Mouse (Mus musculus): ENCODE results near the gene Cdk7.
A peak's percentile ranks its signal among the peaks of the same experiment; 100 is the strongest.

The Cdk7 gene

GRCm38 (mm10) chr13:100724051-100724754 is 6.5 kb downstream of the Cdk7 start:
- no peak for DNase-seq

DNA sequence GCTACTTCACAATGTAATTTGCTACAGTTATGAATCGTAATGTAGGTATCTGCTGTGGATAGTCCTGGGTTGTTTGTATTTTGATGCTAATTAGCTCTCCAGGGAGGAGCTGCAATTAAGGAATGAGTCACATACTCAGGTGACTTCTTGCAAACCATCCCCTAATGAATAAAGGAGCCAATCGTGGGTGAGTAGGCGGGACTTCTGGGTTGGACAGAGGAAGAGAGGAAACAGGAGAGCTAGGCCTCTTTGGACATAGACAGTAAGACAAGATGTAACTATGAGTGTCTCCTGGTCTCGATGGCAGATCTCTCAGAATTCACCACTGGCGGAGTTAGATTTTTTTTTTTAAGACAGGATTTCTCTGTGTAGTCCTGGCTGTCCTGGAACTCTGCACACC is 9.1 kb downstream of the Cdk7 start:
- DNase-seq: no peak

DNA sequence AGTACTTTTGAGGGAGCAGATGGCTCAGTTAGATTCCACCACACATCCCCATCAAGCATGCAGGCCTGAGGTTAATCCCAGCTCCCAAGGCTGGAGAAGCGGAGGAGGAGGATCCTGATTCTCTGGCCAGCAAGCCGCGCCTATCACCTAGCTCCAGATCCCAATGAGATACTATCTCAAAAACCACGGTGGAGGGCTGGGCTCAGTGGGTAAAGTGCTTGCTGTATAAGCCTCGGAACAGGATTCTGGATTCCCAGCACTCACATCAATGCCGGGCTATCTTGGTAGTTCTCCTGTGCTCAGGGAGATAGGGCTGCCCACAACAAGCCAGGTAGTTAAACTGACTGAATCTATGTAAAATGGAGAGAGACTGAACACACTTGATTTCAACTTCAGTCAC is 15.3 kb downstream of the Cdk7 start:
- no peak for DNase-seq

- DNase-seq: no peak
These were observed 24.5 kb downstream of the Cdk7 start for GRCm38 (mm10) chr13:100706206-100706605.

DNA sequence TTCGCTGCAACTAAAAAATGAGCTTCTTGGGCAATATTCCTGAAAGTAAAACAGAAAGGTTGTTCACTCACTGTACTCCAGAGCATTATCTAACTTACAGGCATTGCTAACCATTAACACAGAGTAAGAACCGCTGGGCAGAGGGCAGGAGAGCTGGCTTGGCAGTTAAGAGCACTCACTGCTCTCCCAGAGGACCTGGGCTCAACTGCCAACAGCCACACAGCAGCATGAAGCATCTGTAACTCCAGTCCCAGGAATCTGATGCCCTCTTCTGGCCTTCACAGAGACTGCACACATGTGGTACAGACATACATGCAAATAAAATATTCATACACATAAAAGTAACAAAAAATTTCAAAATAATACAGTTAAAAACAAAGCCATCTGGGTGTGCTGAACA is 27.3 kb downstream of the Cdk7 start:
- DNase-seq: no peak

- no peak for DNase-seq
These were observed 31.9 kb downstream of the Cdk7 start for GRCm38 (mm10) chr13:100698866-100699265.

- DNase-seq: no peak
These were observed 33.2 kb downstream of the Cdk7 start for GRCm38 (mm10) chr13:100697541-100697940.

DNA sequence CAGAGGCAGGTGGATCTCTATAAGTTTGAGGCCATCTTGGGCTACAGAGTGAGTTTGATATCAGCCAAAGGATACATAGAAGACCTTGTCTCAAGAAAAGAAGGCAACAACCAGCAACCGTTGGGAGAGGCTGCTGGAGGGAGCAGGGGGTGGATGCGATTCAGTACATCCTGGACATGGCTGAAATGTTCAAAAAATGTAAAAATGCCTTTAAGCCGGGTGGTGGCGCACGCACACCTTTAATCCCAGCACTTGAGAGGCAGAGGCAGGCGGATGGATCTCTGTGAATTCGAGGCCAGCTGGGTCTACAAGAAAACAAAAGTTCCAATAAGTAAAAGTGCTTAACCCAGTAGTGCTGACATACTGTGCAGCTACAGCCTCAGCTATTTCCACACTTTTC is 43.2 kb downstream of the Cdk7 start:
- DNase-seq: no peak

DNA sequence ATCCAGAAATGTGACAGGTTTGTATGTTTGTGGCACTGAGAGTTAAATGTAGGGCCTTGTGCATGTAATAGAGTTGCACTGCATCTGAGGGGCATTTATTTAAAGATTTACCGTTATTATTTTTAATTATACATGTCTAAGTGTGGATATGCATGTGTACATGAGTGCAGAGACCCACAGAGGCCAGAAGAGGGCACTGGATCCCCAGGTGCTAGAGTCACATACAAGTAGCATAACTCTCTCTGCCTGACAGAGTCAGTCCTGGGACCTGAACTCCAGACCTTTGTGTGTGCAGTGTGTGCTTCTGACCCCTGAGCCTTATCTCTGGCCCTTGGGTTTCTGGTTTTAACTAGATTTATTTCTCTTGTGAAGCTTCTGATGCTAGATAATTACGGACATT is 46.4 kb downstream of the Cdk7 start:
- no peak for DNase-seq

- no peak for DNase-seq
These were observed 47.9 kb downstream of the Cdk7 start for GRCm38 (mm10) chr13:100682837-100683236.

DNA sequence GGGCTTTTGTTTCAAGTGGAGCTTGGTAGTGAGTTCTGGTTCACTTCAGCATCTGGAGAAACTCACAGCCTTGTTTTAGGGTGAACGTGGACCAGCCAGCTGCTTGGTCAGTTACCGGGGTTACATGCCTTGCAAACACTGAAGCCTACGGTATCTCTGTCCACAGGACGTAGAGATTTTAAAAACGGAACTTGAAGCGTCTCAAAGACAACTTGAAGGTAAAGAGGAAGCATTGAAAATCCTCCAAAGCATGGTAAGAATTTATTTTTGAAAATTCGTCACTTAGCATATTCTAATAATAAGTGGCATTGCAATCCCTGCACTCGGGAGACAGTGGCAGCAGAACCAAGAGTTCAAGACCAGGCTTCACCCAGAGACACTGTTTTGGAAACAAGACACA is 49.1 kb downstream of the Cdk7 start:
- DNase-seq: no peak

GRCm38 (mm10) chr13:100675936-100676635 is 54.7 kb downstream of the Cdk7 start:
- no peak for DNase-seq

- no peak for DNase-seq
These were observed 60.5 kb downstream of the Cdk7 start for GRCm38 (mm10) chr13:100670181-100670741.

- DNase-seq: peak; percentile 9 to 24
These were observed 61.3 kb downstream of the Cdk7 start, which contains the start of gene Ccdc125 for GRCm38 (mm10) chr13:100669291-100670022. Gene Ccdc125 (plus strand): TSS chr13:100669717.

- DNase-seq: no peak
These were observed 70.8 kb downstream of the Cdk7 start for GRCm38 (mm10) chr13:100659864-100660456.

DNA sequence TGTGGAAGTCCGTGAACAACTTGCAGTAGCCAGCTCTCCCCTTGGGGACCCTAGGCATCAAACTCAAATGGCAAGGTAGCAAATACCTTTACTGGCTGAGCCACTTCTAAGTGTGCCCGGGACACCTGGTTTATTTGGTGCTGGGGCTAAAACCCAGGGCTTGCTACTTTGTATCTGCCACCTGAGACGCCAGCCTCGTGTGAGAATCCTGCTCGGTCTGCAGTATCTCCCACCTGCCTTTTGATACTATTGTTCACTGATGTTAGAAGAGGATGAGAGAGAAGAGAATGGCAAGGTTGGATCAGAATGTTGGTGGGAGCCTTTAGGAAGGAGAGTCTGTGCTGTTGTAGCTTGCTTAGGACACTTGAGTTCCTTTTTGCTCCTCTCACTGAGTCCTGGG is 72.6 kb downstream of the Cdk7 start:
- no peak for DNase-seq

Measured in thymus, adult 18-20 months (tissue).